Mouse (Mus musculus) hindbrain, embryonic 14.5 days (tissue): ENCODE measurements around the gene Il17rc. TPM values are rescaled to one million over a fixed set of nuclear protein-coding genes. Genes with fewer than 3 reads are reported as not detected.

Source experiments
- ATAC-seq: fragments of 200-750 bp; cut with Nextera tagmentation; 2 replicates; pipeline ENCODE4 v1.8.0; 2017; ENCODE audit warnings: moderate number of reproducible peaks, mild to moderate bottlenecking, moderate TSS enrichment, moderate library complexity; ENCODE audit not compliant: low FRiP score
- DNase-seq: peaks from one replicate; pipeline ENCODE4 v3.0.0-alpha.2; 2015; ENCODE audit warnings: low spot score
- H3K27ac ChIP-seq: fragments of 300-500 bp; sonication (generic); 2 replicates; pipeline ENCODE4 v1.5.1; 2014; ENCODE audit warnings: mild to moderate bottlenecking, moderate library complexity
- H3K27me3 ChIP-seq: fragments of 300-500 bp; sonication (generic); 2 replicates; pipeline ENCODE4 v1.6.1; 2014; ENCODE audit warnings: mild to moderate bottlenecking, low read length, mixed read lengths; ENCODE audit not compliant: control insufficient read depth, insufficient read depth
- H3K36me3 ChIP-seq: fragments of 300-500 bp; sonication (generic); replicated peaks from 2 replicates; pipeline ENCODE4 v1.6.1; 2014; ENCODE audit not compliant: control insufficient read depth, insufficient read depth
- H3K4me1 ChIP-seq: fragments of 300-500 bp; sonication (generic); replicated peaks from 2 replicates; pipeline ENCODE4 v1.6.1; 2014; ENCODE audit warnings: antibody characterized with exemption, low read length, mixed read lengths; ENCODE audit not compliant: control insufficient read depth, insufficient read depth
- H3K4me2 ChIP-seq: fragments of 300-500 bp; sonication (generic); replicated peaks from 2 replicates; pipeline ENCODE4 v1.6.1; 2014; ENCODE audit warnings: mild to moderate bottlenecking, moderate library complexity
- H3K4me3 ChIP-seq: fragments of 300-500 bp; sonication (generic); replicated peaks from 2 replicates; pipeline ENCODE4 v1.5.1; 2014; ENCODE audit warnings: mild to moderate bottlenecking, low read length
- H3K9ac ChIP-seq: fragments of 300-500 bp; sonication (generic); 2 replicates; pipeline ENCODE4 v1.6.1; 2014
- H3K9me3 ChIP-seq: fragments of 300-500 bp; sonication (generic); 2 replicates; pipeline ENCODE4 v1.6.1; 2016; ENCODE audit warnings: low read length; ENCODE audit not compliant: control insufficient read depth
- WGBS: fragments of 180-500 bp; shearing (Covaris S2); extraction: QIAGEN DNeasy Blood & Tissue Kit; methylation state at CpG from one replicate; pipeline ENCODE4 v1.1.7; 2014; 5-methylcytosine and 5-hydroxymethylcytosine counted together
- polyA plus RNA-seq: library from polyadenylated mRNA; unstranded; fragments of >200 nt; fragmentation: Nextera tagmentation; extraction: Ambion mirVana; gene quantifications from 2 replicates; pipeline ENCODE4 v1.2.1, GENCODE M21; 2014

Gene Il17rc
- polyA plus RNA-seq, 1 experiment from 2014 or later: 2.4 TPM

DNA sequence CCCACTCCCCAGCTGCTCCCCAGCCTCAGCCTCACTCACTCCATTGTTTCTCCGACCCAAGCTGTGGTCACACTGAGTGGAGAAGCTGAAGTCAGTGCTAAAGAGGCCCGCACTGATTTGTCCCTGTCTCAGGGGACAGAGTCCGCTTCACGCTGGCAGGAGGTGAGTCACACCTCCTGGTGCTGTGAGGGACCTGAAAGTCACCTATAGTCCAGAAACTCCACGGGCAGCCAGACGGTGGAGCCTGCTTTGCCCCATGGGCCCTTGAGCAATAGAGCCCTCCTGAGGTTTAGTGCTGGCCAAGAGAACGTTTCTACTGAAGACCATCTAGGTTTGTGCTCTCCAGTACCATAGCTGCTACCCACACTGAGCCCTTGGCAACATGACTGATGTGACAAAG lies 36.5 kb upstream of the Il17rc start:
- Histone ChIP-seq H3K4me3 (no peak overlapping the region), H3K27me3 (no peaks in the 10 kb centered on the region), H3K27ac (no peak overlapping the region), H3K4me1 (no peaks in the 10 kb centered on the region), H3K9me3 (no peaks in the 10 kb centered on the region), H3K36me3 (no peaks in the 10 kb centered on the region), H3K4me2 (no peak overlapping the region), H3K9ac (no peak overlapping the region)
- 75% methylated on average over 7 of the region's 7 CpGs for WGBS
- ATAC-seq (no peak), DNase-seq (no peak)

DNA sequence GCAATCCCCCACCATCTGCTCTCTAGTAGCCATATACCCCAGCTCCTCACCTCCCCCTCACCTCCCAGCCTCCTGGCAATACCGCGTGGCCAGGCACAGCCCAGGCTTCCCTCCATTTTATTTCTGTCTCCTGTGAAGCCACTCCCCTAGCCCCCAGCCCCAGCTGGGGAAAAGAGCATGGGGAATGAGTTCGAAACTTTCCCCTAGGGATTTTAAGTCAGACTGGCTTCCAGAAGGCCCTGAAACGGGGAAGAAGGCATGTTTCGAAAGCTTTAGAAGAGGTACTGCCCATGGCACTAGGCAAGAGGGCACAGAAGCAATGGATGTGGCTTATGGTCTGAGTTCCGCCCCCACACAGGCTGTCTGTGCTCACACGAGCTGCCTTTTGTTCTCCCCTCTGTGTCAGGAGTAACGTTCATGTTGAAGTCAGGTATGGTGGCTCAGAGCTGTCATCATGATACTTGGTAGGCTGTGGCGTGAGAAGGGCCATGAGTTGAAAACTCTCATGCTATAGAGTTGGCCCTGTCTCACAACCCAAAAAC lies 35.5 kb upstream of the Il17rc start, which contains the start of gene Cidec:
Gene Cidec (minus strand): TSS at position 97 of the 542 bp plus-strand sequence.
- WGBS: 73% methylated on average over 9 of the region's 9 CpGs
- Histone ChIP-seq H3K4me2 (no peak within 1 kb of the TSS), H3K36me3 (no peaks in the 10 kb centered on the region), H3K27ac (no peak within 1 kb of the TSS), H3K9me3 (no peaks in the 10 kb centered on the region), H3K4me1 (no peaks in the 10 kb centered on the region), H3K27me3 (no peaks in the 10 kb centered on the region), H3K9ac (no peak within 1 kb of the TSS), H3K4me3 (no peak within 1 kb of the TSS)
- DNase-seq (no peak), ATAC-seq (no peak)

DNA sequence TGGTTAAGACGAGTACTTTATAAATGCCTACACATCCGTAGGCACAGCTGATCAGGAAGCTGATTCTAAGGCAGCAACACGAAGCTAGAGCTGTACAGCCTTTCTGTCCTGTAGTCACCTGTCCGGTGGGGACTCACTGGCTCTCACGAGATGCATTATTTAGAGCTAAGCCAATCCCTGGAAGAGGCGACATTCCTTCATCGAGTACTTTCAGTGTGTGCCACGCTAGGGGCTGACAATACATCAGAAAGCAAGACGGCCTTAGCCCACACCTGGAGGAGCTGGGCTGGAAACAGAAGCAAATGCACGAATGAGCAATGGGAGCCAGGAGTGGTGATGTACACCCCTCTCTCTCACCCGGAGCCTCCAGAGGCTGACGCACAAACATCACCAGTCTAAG lies 34.1 kb upstream of the Il17rc start:
- 80% methylated on average over 12 of the region's 12 CpGs for WGBS
- DNase-seq (no peak), ATAC-seq (no peak)
- H3K4me2 ChIP-seq: no peak overlapping the region
- H3K27me3 ChIP-seq: no peaks in the 10 kb centered on the region
- H3K27ac ChIP-seq: no peak overlapping the region
- H3K4me3 ChIP-seq: no peak overlapping the region
- H3K9me3 ChIP-seq: no peaks in the 10 kb centered on the region
- H3K36me3 ChIP-seq: no peaks in the 10 kb centered on the region
- H3K4me1 ChIP-seq: peaks cover 2% of the 10 kb centered on the region; the same call in 1 of the 2 replicates
- H3K9ac ChIP-seq: no peak overlapping the region

DNA sequence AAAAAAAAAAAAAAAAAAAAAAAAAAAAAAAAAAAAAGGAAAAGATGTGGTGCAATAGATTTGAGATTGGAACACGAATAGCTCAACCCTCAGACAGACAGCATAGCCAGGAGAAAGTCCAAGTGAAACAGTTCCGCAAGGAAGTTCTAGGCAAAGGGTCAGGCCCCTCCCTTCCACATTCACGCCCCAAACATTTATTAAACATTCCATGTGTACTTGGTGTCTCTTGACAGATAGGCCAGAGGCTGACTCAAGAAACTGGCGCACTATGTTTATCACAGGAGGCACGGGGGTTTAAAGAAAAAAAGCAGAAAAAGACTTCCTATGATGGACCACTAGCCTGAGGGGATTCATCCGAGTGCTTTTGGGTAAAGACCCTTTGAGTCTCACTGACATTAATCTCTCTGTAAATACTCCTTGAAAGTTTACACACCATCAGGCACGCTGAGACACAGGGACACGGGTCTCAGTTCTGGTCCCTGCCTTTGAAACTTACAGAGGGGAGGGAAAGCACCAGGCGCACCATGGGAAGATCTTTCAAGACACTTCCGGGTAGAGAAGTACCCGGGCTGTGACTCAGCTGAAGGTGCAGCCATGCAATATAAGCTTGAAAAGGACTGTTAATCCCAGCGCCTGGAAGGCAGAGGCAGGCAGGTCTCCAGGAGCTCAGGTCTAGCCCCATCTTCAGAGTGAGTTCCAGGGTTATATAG lies 32.4 kb upstream of the Il17rc start:
- no peaks in the 10 kb centered on the region for H3K27me3 ChIP-seq
- H3K27ac ChIP-seq: no peak overlapping the region
- H3K9me3 ChIP-seq: no peaks in the 10 kb centered on the region
- no peak overlapping the region for H3K4me2 ChIP-seq
- DNase-seq: no peak
- H3K4me3 ChIP-seq: no peak overlapping the region
- no peak for ATAC-seq
- H3K36me3 ChIP-seq: no peaks in the 10 kb centered on the region
- H3K9ac ChIP-seq: no peak overlapping the region
- peaks cover 12% of the 10 kb centered on the region for H3K4me1 ChIP-seq
- WGBS: 70% methylated on average over 12 of the region's 12 CpGs

DNA sequence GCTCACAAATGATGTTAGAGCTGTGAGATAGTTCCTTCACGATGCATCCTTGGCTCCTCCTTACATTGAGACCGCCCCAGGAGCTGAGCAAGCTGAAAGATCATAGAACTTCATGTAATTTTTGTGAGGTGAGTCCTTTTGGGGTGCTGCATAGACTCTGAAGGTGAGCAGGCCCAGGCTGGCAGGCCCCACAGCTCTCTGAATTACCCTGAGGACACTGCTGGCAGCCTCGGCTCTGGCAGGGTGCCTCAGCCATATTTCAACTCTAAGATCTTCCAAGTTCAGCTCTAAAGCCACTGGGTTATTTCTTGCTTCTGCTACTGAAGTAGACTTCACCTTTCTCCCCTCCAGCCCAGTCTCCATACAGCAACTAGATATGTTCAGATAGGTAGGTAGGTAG lies 30.5 kb upstream of the Il17rc start:
- no peak overlapping the region for H3K9ac ChIP-seq
- no peak overlapping the region for H3K4me2 ChIP-seq
- no peaks in the 10 kb centered on the region for H3K9me3 ChIP-seq
- H3K4me3 ChIP-seq: no peak overlapping the region
- H3K27me3 ChIP-seq: no peaks in the 10 kb centered on the region
- DNase-seq: no peak
- ATAC-seq: no peak
- H3K27ac ChIP-seq: no peak overlapping the region
- H3K36me3 ChIP-seq: 0 out of 2 replicates have a peak, but pooled peaks cover 3% of the 10 kb centered on the region
- peaks cover 12% of the 10 kb centered on the region for H3K4me1 ChIP-seq
- 87% methylated on average over 3 of the region's 3 CpGs for WGBS

DNA sequence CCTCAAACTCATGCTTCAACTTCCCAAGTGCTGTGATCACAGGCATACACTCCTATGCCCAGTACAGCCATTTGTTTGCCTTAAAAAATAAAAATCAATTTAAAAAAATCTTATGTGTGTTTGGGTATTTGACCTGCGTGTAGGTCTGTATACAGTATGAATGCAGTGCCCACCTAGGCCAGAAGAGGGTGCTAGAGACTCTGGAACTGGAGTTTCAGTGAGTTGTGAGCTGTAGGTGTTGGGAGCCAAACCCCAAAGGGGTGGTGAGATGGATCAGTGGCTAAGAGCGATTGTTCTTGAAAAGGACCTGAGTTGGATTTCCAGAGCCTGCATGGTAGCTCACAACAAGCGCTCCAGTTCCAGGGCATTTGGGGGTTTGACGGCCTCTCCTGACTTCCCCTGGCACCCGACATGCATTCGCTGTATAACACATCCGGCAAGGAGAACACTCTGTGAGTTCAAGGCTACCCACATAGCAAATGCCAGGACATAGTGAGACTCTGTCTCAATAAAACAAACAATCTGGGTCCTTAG lies 30.0 kb upstream of the Il17rc start:
- H3K36me3 ChIP-seq: 0 out of 2 replicates have a peak, but pooled peaks cover 3% of the 10 kb centered on the region
- DNase-seq (peak; percentile 84), ATAC-seq (no peak)
- no peak overlapping the region for H3K4me3 ChIP-seq
- no peaks in the 10 kb centered on the region for H3K27me3 ChIP-seq
- H3K9ac ChIP-seq: no peak overlapping the region
- 53% methylated on average over 7 of the region's 7 CpGs for WGBS
- H3K9me3 ChIP-seq: no peaks in the 10 kb centered on the region
- no peak overlapping the region for H3K4me2 ChIP-seq
- peaks cover 12% of the 10 kb centered on the region for H3K4me1 ChIP-seq
- no peak overlapping the region for H3K27ac ChIP-seq

DNA sequence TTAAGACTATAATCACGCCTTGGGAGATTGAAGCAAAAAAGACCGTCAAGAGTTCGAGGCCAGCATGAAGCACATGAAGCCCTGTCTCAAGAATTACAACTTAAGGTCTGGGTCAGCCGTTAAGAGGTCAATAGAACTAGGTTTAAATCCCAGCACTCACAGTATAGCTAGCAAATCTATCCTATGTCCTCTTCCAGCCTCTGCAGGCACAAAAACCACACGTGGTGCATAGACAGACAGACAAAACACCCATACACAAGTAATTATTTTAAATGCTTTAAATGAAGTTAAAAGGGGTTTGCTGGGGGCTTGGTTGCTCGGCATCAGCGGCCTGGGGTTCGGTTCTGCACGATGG lies 29.2 kb upstream of the Il17rc start:
- WGBS: 42% methylated on average over 9 of the region's 9 CpGs
- Histone ChIP-seq H3K27ac (peak overlapping the region; percentile 63), H3K9me3 (no peaks in the 10 kb centered on the region), H3K36me3 (peaks cover 9% of the 10 kb centered on the region), H3K4me3 (peak overlapping the region; percentile 75), H3K9ac (peak overlapping the region; percentile 86), H3K4me1 (peaks cover 12% of the 10 kb centered on the region), H3K27me3 (no peaks in the 10 kb centered on the region), H3K4me2 (peak overlapping the region; percentile 80)
- peak; percentile 42; the same call in 1 of the 2 replicates for ATAC-seq
- peak; percentile 27 for DNase-seq

DNA sequence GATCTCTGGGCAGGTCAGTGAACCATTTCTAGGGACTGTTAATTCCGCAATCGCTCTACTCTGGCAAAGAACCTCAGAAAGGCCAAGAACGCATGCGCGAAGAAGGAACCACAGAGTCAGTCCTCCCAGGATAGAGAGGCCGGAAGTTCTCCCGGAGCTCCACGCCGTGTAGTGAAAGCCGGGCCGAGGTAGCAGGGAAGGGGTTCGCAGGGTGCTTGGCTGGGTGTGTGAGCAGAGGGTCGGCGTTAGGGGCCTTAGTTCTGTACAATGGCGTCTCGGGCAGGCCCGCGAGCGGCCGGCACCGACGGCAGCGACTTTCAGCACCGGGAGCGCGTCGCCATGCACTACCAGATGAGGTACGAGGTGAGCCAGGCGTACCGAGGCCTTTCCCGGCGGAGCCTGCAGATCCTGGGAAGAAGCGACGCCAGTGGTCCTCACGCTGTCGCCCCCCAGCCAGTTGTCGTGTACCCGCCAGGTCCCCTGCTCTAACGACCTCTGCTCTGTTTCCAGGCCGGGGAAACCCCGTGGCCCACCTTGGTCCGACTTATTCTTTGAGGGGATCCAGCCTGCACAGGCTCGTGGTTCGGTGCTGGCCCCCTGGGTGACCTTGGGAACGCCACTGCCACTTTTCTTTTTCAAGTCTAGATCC lies 28.7 kb upstream of the Il17rc start, which contains the start of gene Jagn1:
Gene Jagn1 (plus strand): TSS at position 128 of the 649 bp plus-strand sequence.
- Histone ChIP-seq H3K9ac (peak within 1 kb of the TSS; percentile 86), H3K27ac (peak within 1 kb of the TSS; percentile 63), H3K27me3 (no peaks in the 10 kb centered on the region), H3K4me2 (peak within 1 kb of the TSS; percentile 80), H3K4me1 (peaks cover 12% of the 10 kb centered on the region), H3K9me3 (no peaks in the 10 kb centered on the region), H3K36me3 (peaks cover 14% of the 10 kb centered on the region), H3K4me3 (peak within 1 kb of the TSS; percentile 75)
- WGBS: under 1% methylated on average over 45 of the region's 45 CpGs
- DNase-seq (peak; percentile 98), ATAC-seq (peak; percentile 92)

DNA sequence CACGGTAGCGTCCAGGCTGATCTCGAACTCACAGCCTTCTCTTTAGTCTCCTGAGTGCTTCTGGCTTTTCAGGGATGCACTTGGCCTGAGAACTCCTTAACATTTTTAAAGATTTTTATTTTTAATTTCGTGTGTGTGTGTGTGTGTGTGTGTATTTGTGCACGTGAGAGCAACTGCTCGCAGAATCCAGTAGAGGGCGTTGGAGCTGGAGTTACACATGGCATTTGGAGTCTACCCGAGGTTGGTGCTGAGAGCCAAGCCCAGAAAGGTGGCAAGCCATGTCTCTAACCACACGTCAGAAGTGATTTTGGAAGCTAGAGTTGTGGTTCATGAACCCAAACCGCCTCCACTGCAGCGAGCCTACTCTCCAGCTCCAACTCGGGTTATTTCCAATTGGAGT lies 28.1 kb upstream of the Il17rc start:
- H3K4me2 ChIP-seq: peak overlapping the region; percentile 80
- peaks cover 20% of the 10 kb centered on the region for H3K36me3 ChIP-seq
- ATAC-seq (no peak), DNase-seq (no peak)
- no peak overlapping the region for H3K27ac ChIP-seq
- peaks cover 12% of the 10 kb centered on the region for H3K4me1 ChIP-seq
- H3K27me3 ChIP-seq: no peaks in the 10 kb centered on the region
- H3K4me3 ChIP-seq: peak overlapping the region; percentile 75
- H3K9ac ChIP-seq: peak overlapping the region; percentile 86
- 56% methylated on average over 12 of the region's 12 CpGs for WGBS
- no peaks in the 10 kb centered on the region for H3K9me3 ChIP-seq
